Mouse (Mus musculus) ES-E14 (cell line): ENCODE results near the gene Duox2.

ENCODE experiments used
- CHD2 ChIP-seq: IDR thresholded peaks from 2 replicates; pipeline ENCODE4 v1.6.1; 2014; ENCODE audit warnings: mild to moderate bottlenecking, low read depth, low read length, inconsistent platforms
- HCFC1 ChIP-seq: IDR thresholded peaks from 2 replicates; pipeline ENCODE4 v1.6.1; 2012; ENCODE audit warnings: low read length, inconsistent platforms, borderline replicate concordance; ENCODE audit not compliant: insufficient read depth
- MAFK ChIP-seq: IDR thresholded peaks from 2 replicates; pipeline ENCODE4 v1.6.1; 2014; ENCODE audit warnings: mild to moderate bottlenecking, low read depth, low read length, inconsistent platforms; ENCODE audit not compliant: insufficient read depth
- ZC3H11A ChIP-seq: IDR thresholded peaks from 2 replicates; pipeline ENCODE4 v1.6.1; 2012; ENCODE audit warnings: low read depth, mild to moderate bottlenecking, inconsistent platforms, low read length, borderline replicate concordance
- ZNF384 ChIP-seq: IDR thresholded peaks from 2 replicates; pipeline ENCODE4 v1.6.1; 2012; ENCODE audit warnings: low read depth, low read length, inconsistent platforms

- no peak for TF ChIP-seq ZNF384
- no peak for TF ChIP-seq HCFC1
- no peak for TF ChIP-seq CHD2
- TF ChIP-seq MAFK: no peak
- TF ChIP-seq ZC3H11A: no peak
These were observed 42.3 kb downstream of the Duox2 start for GRCm38 (mm10) chr2:122255997-122256396.
